Mouse (Mus musculus) small intestine, adult 2 months (tissue): ENCODE measurements around the gene Rsph1.

Source experiments
- CTCF ChIP-seq: fragments of 200-500 bp; IDR thresholded peaks from 2 replicates; pipeline ENCODE4 v1.5.1; 2012; ENCODE audit warnings: low read depth, mild to moderate bottlenecking, control low read depth, inconsistent platforms, low read length, moderate library complexity, mixed read lengths; ENCODE audit not compliant: insufficient replicate concordance, insufficient read length; ENCODE audit errors: extremely low read depth
- POLR2A ChIP-seq: fragments of 200-500 bp; IDR thresholded peaks from 2 replicates; pipeline ENCODE4 v1.6.1; 2012; ENCODE audit warnings: low read depth, mild to moderate bottlenecking, control low read depth, inconsistent platforms, low read length, moderate library complexity

- TF ChIP-seq POLR2A: no peak
- peak; percentile 29; the same call in 1 of the 2 replicates for TF ChIP-seq CTCF
Measured at GRCm38 (mm10) chr17:31235915-31236314, 41.3 kb downstream of the Rsph1 start.
